Mouse (Mus musculus): Measurements from ENCODE around the gene Flrt1. TPM values are rescaled to one million over a fixed set of nuclear protein-coding genes. Genes with fewer than 3 reads are reported as not detected.

The Flrt1 gene
- polyA plus RNA-seq, 1 experiment from 2014 or later, result 0.60 TPM

DNA sequence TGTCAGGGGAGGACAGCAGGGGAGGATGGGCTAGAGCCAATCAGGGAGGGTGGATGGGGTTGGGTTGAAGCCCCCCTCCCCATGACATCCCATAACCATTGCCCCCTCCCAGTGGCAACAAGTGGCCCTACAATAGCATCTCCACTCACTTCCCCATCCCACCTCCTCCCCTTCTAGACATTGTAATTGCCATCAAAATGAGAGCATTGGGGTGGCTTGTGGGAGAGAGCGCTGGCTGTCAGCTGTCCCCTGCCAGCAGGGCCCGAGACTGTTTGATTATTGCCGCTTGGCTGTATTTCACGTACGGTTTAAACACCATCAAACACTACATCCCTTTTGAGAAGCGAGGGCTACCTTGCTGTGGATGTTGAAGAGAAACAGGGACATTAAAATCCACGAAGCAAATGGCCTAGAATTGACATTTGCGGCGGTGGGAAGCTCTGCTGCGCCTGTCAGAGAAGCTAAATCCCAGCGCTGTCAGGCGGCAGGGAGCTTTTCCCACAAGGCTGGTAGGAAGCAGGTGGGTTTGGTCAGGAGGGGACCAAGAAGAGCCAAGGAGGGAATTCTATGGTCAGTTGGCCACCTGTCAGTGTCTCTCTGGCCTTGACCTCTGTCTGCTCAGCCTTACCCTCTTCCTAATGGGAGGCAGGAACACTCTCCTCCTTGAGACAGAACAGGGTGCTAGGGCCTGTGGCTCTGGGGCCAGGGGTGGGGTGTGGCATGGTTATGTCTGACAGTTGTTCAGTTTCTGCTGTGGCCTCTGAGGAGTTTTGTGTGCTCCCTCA lies 31.3 kb downstream of the Flrt1 start:
- no peak for ATAC-seq (replicated peaks; ENCODE audit: low FRiP score)
- H3K27ac ChIP-seq (ENCODE audit: low read depth, low read length), result no peak overlapping the region
- H3K4me1 ChIP-seq (replicated peaks; ENCODE audit: control insufficient read depth, insufficient read depth, low read length), result peaks cover 8% of the 10 kb centered on the region; the same call in 1 of the 2 replicates
- peaks cover 23% of the 10 kb centered on the region for H3K27me3 ChIP-seq (replicated peaks; ENCODE audit: control insufficient read depth, insufficient read depth, low read length)
- no peaks in the 10 kb centered on the region for H3K36me3 ChIP-seq (ENCODE audit: control insufficient read depth, insufficient read depth, low read length)
- H3K9me3 ChIP-seq (ENCODE audit: control insufficient read depth, low read length), result no peaks in the 10 kb centered on the region
- no peak overlapping the region for H3K4me3 ChIP-seq (ENCODE audit: low read depth, low read length)
- 62% methylated on average over 12 of the region's 12 CpGs for WGBS
- H3K9ac ChIP-seq (ENCODE audit: low read depth, low read length), result no peak overlapping the region
- DNase-seq (ENCODE audit: low spot score), result no peak
- no peak overlapping the region for H3K4me2 ChIP-seq

DNA sequence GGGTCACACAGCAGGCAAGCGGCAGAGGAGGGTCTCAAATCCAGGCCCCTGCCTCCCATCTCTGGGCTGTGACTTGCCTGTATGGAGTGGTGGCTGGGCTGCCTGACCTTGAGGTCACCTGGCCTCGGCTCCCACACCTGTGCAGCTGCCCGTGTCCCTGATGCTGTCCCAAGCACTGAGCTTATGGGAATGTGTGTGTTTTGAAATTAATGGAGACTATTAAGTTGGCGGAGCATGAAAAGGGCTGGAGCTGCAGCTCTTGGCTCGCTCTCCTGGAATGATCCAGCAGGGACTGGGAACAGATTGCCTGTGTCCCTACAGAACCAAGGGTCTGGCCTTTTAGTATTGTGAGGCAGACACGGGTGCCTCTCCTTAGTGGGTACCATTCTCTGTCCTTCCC lies 33.3 kb downstream of the Flrt1 start:
- H3K9ac ChIP-seq (ENCODE audit: low read depth, low read length), result no peak overlapping the region
- H3K27me3 ChIP-seq (replicated peaks; ENCODE audit: control insufficient read depth, insufficient read depth, low read length), result peaks cover 32% of the 10 kb centered on the region
- WGBS, result 73% methylated on average over 6 of the region's 6 CpGs
- H3K27ac ChIP-seq (ENCODE audit: low read depth, low read length), result no peak overlapping the region
- H3K36me3 ChIP-seq (ENCODE audit: control insufficient read depth, insufficient read depth, low read length), result no peaks in the 10 kb centered on the region
- DNase-seq (ENCODE audit: low spot score) (no peak), ATAC-seq (replicated peaks; ENCODE audit: low FRiP score) (no peak)
- no peak overlapping the region for H3K4me3 ChIP-seq (ENCODE audit: low read depth, low read length)
- H3K4me1 ChIP-seq (replicated peaks; ENCODE audit: control insufficient read depth, insufficient read depth, low read length), result peaks cover 15% of the 10 kb centered on the region
- no peak overlapping the region for H3K4me2 ChIP-seq
- H3K9me3 ChIP-seq (ENCODE audit: control insufficient read depth, low read length), result no peaks in the 10 kb centered on the region

DNA sequence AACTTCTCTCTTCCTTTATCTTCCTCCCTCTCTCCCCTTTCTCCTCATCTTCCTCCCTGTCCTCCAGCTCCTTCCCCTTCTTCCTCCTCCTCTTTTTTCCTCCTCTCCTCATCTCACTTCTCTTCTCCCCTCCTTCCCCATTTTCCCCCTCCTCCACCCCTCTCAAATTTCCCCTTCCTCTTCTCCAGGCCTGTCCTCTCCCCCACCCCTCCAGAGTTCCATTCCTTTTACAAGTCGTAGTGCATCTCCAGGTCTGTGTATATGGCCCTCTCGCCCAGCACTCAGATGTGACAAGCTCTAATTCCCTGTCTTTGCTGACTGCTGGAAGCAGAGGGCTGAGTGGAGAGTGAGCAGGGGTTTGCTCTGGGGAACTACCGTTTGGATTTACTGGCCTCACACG lies 34.8 kb downstream of the Flrt1 start:
- Histone ChIP-seq H3K4me2 (no peak overlapping the region; the same call in 1 of the 2 replicates), H3K4me1 (replicated peaks; ENCODE audit: control insufficient read depth, insufficient read depth, low read length) (peaks cover 25% of the 10 kb centered on the region), H3K27me3 (replicated peaks; ENCODE audit: control insufficient read depth, insufficient read depth, low read length) (peaks cover 32% of the 10 kb centered on the region), H3K9me3 (ENCODE audit: control insufficient read depth, low read length) (no peaks in the 10 kb centered on the region), H3K36me3 (ENCODE audit: control insufficient read depth, insufficient read depth, low read length) (no peaks in the 10 kb centered on the region), H3K9ac (ENCODE audit: low read depth, low read length) (no peak overlapping the region), H3K4me3 (ENCODE audit: low read depth, low read length) (no peak overlapping the region), H3K27ac (ENCODE audit: low read depth, low read length) (no peak overlapping the region)
- WGBS, result 14% methylated on average over 4 of the region's 4 CpGs
- no peak for ATAC-seq (replicated peaks; ENCODE audit: low FRiP score)
- no peak for DNase-seq (ENCODE audit: low spot score)

DNA sequence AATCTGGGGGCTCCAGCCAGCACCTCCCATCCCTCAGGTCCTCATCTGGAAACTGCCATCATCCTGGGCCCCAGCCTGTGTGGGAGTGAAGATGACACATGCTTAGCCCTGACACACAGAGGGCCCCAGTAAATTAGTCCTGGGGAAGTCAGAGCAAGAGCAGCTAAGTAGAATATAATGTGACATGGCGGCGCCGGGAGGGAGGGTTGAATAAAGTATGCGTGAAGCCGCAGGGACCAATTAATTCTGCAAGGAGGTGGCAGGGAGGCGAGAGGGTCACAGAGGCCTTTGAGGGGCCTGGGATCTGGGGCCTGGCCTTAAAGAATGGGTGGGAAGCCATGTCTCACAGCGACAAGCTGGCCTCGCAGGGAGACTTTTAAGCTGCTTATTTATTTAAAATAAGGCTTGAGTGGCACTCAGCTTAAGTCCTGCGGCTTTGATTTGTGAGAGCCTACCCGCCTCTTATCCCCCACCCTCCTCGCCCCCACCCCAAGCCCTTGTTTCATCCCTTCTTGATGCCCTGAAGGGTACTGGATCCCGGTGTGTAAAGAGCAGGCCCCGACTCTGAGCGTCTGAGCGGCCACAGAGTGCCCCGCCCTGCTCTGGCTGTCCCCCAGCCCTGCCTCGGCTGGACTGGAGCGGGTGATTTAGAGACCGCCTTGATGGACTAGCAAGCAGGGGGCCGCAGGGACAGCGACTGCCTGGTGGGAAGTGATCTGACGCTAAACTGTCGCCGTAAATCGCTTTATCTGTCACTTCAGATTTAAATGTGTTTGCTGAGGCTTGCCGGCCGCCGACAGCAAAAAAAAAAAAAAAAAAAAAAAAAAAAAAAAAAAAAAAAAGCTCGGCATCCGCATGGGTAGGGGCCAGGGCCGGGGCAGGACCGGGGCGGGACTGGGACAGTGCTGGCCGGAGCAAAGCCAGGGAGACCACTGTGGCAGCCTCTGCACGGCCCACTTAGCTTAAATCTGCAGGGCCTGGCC lies 35.5 kb downstream of the Flrt1 start:
- ATAC-seq (replicated peaks; ENCODE audit: low FRiP score) (no peak), DNase-seq (ENCODE audit: low spot score) (no peak)
- WGBS, result 21% methylated on average over 34 of the region's 35 CpGs
- no peaks in the 10 kb centered on the region for H3K36me3 ChIP-seq (ENCODE audit: control insufficient read depth, insufficient read depth, low read length)
- H3K27me3 ChIP-seq (replicated peaks; ENCODE audit: control insufficient read depth, insufficient read depth, low read length), result peaks cover 32% of the 10 kb centered on the region
- peaks cover 25% of the 10 kb centered on the region for H3K4me1 ChIP-seq (replicated peaks; ENCODE audit: control insufficient read depth, insufficient read depth, low read length)
- peak overlapping the region; percentile 41 for H3K4me2 ChIP-seq
- H3K27ac ChIP-seq (ENCODE audit: low read depth, low read length), result no peak overlapping the region
- no peak overlapping the region for H3K4me3 ChIP-seq (ENCODE audit: low read depth, low read length)
- H3K9ac ChIP-seq (ENCODE audit: low read depth, low read length), result no peak overlapping the region
- H3K9me3 ChIP-seq (ENCODE audit: control insufficient read depth, low read length), result no peaks in the 10 kb centered on the region

DNA sequence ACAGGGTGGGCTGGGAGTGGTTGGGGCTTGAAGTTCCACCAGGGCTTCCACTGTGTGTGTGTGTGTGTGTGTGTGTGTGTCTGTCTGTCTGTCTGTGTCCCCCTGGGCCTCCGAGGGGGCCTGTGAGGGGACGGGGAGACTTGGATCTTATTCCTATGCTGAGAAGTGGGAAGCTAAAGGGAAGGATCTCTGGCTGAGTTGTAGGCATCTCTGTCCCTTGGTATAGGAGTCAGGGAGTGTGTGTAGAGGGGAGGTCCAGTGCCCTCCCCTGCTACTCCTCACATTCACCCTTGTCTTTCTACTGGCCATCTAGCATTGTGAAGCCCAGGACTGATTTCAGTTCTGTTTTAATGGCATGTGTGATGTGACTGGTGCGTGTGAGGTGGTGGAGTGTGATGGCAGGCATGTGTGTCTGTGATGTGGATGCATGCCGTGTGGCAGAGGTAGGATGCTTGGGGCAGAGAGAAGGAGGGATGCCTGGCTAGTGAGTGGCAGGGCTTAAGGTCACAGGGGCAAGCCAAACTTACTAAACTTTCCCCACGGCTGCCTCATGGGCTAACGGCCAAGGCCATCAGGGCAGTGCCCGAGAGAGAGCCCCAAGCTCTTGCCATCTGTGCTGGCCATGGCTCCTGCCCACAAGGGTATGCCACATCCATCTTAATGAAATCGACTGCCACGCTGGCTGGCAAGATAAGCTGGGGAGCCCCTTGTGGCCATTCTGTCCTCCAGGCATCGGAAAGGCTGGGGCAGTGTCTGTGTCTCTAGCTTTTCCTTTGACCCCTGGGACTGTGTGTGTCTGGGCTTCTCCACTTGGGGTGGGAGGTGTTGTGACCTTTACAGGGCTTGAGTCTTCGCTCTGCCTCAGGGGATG lies 36.6 kb downstream of the Flrt1 start:
- WGBS, result 64% methylated on average over 11 of the region's 11 CpGs

DNA sequence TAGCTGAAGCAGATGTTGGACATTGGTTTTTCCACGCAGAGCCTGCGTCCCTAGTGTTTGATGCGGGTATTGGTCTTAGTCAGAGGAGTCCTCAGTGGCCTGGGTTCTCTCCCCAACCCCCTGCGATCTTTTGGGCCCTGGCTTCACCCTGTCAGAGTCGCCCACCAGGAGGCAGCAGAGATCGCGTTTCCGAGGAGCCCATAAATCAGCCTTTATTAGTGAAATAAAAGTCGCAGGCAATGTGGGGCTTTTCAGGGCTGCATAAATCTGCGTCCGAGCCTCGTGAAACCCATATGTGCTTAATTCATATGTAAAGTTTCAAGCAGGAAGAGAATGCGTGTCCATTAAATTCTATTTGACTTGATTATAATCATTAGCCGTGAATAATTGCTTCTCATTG lies 37.4 kb downstream of the Flrt1 start:
- no peak overlapping the region for H3K4me3 ChIP-seq (ENCODE audit: low read depth, low read length)
- no peaks in the 10 kb centered on the region for H3K9me3 ChIP-seq (ENCODE audit: control insufficient read depth, low read length)
- peak overlapping the region; percentile 47; the same call in 1 of the 2 replicates for H3K4me2 ChIP-seq
- 0 out of 2 replicates have a peak overlapping the region, but pooled peaks have one; percentile 23 for H3K9ac ChIP-seq (ENCODE audit: low read depth, low read length)
- ATAC-seq (replicated peaks; ENCODE audit: low FRiP score), result no peak
- no peak overlapping the region for H3K27ac ChIP-seq (ENCODE audit: low read depth, low read length)
- H3K27me3 ChIP-seq (replicated peaks; ENCODE audit: control insufficient read depth, insufficient read depth, low read length), result peaks cover 32% of the 10 kb centered on the region
- 9% methylated on average over 14 of the region's 14 CpGs for WGBS
- DNase-seq (ENCODE audit: low spot score), result peak; percentile 80
- H3K4me1 ChIP-seq (replicated peaks; ENCODE audit: control insufficient read depth, insufficient read depth, low read length), result peaks cover 25% of the 10 kb centered on the region
- no peaks in the 10 kb centered on the region for H3K36me3 ChIP-seq (ENCODE audit: control insufficient read depth, insufficient read depth, low read length)

More for the DNA sequence above, 36.6 kb downstream of the Flrt1 start:
- Histone ChIP-seq H3K27ac (ENCODE audit: low read depth, low read length) (no peak overlapping the region), H3K9ac (ENCODE audit: low read depth, low read length) (no peak overlapping the region), H3K4me1 (replicated peaks; ENCODE audit: control insufficient read depth, insufficient read depth, low read length) (peaks cover 25% of the 10 kb centered on the region), H3K36me3 (ENCODE audit: control insufficient read depth, insufficient read depth, low read length) (no peaks in the 10 kb centered on the region), H3K9me3 (ENCODE audit: control insufficient read depth, low read length) (no peaks in the 10 kb centered on the region), H3K4me3 (ENCODE audit: low read depth, low read length) (no peak overlapping the region), H3K4me2 (no peak overlapping the region), H3K27me3 (replicated peaks; ENCODE audit: control insufficient read depth, insufficient read depth, low read length) (peaks cover 32% of the 10 kb centered on the region)
- ATAC-seq (replicated peaks; ENCODE audit: low FRiP score), result no peak
- DNase-seq (ENCODE audit: low spot score), result no peak

DNA sequence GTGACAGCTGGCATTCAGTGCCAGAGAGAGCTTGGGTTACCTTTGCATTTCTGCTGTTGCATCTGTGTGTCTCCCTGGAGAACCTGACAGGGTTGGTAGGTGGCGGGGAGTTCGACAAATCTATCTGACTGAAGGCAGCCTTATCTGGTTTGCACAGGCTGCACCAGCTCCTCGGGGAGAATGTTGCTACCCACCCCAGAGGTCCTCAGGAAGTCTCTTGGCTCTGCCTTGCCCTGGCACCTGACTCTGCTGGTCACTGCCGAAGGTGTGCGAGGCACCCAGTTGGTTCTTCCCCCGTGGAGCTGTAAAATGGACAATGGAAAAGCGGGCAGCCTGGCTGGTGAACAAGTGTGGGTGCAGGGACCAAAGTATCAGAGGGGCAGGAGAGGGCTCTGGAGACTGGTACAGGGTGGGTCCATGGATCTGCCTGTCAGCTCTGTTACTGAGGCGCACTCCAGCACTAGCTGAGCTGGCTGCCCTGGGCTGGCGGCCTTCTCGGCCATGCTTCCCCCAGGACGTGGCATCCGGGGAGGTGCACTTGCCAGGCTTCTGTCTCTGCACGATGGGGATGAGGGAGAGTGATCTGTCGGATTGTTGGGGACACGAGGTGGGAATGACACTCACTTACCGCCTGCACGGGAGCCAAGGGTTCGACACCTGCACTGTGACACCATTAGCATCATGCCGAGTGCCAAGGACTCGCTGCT lies 38.0 kb downstream of the Flrt1 start:
- 0 out of 2 replicates have a peak overlapping the region, but pooled peaks have one; percentile 23 for H3K9ac ChIP-seq (ENCODE audit: low read depth, low read length)

More for the DNA sequence above, 38.0 kb downstream of the Flrt1 start:
- Histone ChIP-seq H3K27ac (ENCODE audit: low read depth, low read length) (no peak overlapping the region), H3K4me1 (replicated peaks; ENCODE audit: control insufficient read depth, insufficient read depth, low read length) (peaks cover 25% of the 10 kb centered on the region), H3K9me3 (ENCODE audit: control insufficient read depth, low read length) (no peaks in the 10 kb centered on the region), H3K4me3 (ENCODE audit: low read depth, low read length) (no peak overlapping the region), H3K36me3 (ENCODE audit: control insufficient read depth, insufficient read depth, low read length) (no peaks in the 10 kb centered on the region), H3K27me3 (replicated peaks; ENCODE audit: control insufficient read depth, insufficient read depth, low read length) (peaks cover 32% of the 10 kb centered on the region), H3K4me2 (peak overlapping the region; percentile 47)
- DNase-seq (ENCODE audit: low spot score) (no peak), ATAC-seq (replicated peaks; ENCODE audit: low FRiP score) (peak; percentile 77)
- WGBS, result 25% methylated on average over 20 of the region's 20 CpGs

All from liver, embryonic 11.5 days (tissue).